Mouse (Mus musculus) Patski (cell line): ENCODE measurements at regions not wholly inside any gene's neighbourhood (a gene's known extent, or its start where the extent isn't known, plus 50 kb on each side); places are given as distances from the start of the nearest gene placed in this dataset.

Experiments
- ATAC-seq: fragments of 100-300 bp; one replicate; pipeline ENCODE4 v1.8.0; 2021
- CTCF ChIA-PET: fragments of 350-600 bp; sonication (Branson Sonifier 250); formaldehyde crosslinking; loops from one replicate; lab custom pipeline; 2022; ENCODE audit warnings: inconsistent platforms; lab: Charles Lee
- POLR2A ChIA-PET: fragments of 350-600 bp; sonication (Branson Sonifier 250); formaldehyde crosslinking; loops from one replicate; lab custom pipeline; 2022; ENCODE audit warnings: antibody characterized with exemption, inconsistent platforms; lab: Charles Lee
- DNase-seq: peaks from one replicate; pipeline ENCODE4 v3.0.0-alpha.2; 2011; ENCODE audit warnings: low read depth, low spot score
- H3K27me3 ChIP-seq: fragments of 371-371 bp; one replicate; pipeline ENCODE4 v1.5.1; 2021
- CTCF ChIP-seq: fragments of 100-300 bp; IDR thresholded peaks from one replicate; pipeline ENCODE4 v1.5.1; 2021
- in situ Hi-C: fragments of 300-500 bp; cut with MboI; formaldehyde crosslinking; loops from 3 replicates; pipeline ENCODE4 v1.11.1; 2018; ENCODE audit warnings: low pct_unique_long_range_greater_than_20kb, mixed read lengths

DNA sequence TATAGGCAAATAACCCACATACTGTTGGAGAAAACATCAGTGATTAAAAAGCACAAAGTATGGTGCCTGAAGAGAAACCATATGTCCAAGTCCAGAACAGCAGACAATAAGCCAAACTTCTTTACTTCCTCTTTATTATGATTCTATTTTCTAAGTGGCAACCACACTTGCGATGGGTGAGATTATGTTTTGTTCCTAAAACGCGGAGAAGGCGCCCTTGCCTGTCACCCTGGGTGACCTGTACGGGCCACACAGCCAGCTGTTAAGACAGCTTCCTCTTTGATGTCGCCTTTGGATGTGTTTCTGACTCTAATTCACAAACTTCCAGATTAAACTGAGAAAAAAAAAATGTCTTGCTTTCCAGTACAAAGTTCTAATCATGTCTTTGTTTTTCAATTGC lies 83.9 kb upstream of the Sgip1 start:
- H3K27me3 ChIP-seq: no peaks in the 10 kb centered on the region
- no peak for ATAC-seq
- TF ChIP-seq CTCF: no peak
- DNase-seq: no peak
- in situ Hi-C loops: loop anchor here (5.0 kb wide), 1 partner anchor 435 kb away; no protein-coding TSS in a partner anchor
- CTCF ChIA-PET: interaction anchor here (0.9 kb wide), 1 partner anchor 167 kb away, joined by 3 read pairs; no protein-coding TSS in a partner anchor
- POLR2A ChIA-PET: interaction anchor here (0.9 kb wide), 1 partner anchor 165 kb away, joined by 3 read pairs; no protein-coding TSS in a partner anchor

GRCm38 (mm10) chr4:102658578-102658977 lies 82.5 kb upstream of the Sgip1 start:
- in situ Hi-C loops: loop anchor here (5.0 kb wide), 1 partner anchor 436 kb away; no protein-coding TSS in a partner anchor
- POLR2A ChIA-PET: no interaction called here

DNA sequence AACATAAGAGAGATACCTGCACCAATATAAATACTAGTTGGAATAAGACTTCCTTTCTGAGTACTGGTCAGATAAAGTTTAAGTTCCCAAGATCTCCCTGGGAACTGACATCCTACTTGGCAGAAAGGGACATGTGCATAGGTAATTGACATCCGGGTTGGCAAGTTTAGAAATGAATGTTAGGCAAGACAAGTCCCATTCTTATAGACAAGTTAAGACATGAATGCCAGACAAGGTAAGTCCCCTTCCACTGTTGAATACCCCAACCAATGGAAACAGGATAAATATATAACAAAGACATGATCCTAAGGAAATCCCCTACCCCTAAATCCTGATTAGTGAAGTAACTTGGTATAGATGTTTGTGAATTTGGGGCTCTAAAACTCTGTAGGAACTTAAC lies 77.5 kb upstream of the Sgip1 start:
- ChIA-PET CTCF (no interaction called here), POLR2A (no interaction called here)
- in situ Hi-C loops: no loop called here
- DNase-seq: no peak
- TF ChIP-seq CTCF: no peak
- no peak for ATAC-seq
- H3K27me3 ChIP-seq: no peaks in the 10 kb centered on the region

More at GRCm38 (mm10) chr4:102658578-102658977, 82.5 kb upstream of the Sgip1 start:
- TF ChIP-seq CTCF: no peak
- H3K27me3 ChIP-seq: no peaks in the 10 kb centered on the region
- DNase-seq: no peak
- ATAC-seq: no peak
- CTCF ChIA-PET: interaction anchor here (1.1 kb wide), 1 partner anchor 165 kb away, joined by 3 read pairs; no protein-coding TSS in a partner anchor

DNA sequence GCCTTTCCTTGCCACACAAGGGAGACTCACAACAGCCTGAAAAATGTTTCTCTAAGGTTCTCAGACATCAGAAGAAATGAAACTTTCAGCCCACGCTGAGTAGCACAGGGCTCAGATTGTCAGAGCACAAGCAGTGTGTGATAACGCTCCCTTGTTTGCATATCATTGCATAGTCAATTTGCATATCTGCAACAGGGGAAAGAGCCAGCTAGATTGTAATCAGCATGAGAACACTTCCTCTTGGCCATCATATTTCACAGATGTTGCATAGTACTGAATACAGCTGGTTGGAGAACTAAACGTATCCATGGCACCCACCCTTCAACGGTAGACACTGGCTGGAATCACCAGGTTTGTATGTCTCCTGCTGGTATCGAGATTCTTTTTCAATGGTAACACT lies 58.9 kb upstream of the Sgip1 start:
- no peak for ATAC-seq
- TF ChIP-seq CTCF: no peak
- DNase-seq: no peak
- H3K27me3 ChIP-seq: peaks cover 3% of the 10 kb centered on the region
- CTCF ChIA-PET: no interaction called here
- in situ Hi-C loops: no loop called here
- POLR2A ChIA-PET: no interaction called here

DNA sequence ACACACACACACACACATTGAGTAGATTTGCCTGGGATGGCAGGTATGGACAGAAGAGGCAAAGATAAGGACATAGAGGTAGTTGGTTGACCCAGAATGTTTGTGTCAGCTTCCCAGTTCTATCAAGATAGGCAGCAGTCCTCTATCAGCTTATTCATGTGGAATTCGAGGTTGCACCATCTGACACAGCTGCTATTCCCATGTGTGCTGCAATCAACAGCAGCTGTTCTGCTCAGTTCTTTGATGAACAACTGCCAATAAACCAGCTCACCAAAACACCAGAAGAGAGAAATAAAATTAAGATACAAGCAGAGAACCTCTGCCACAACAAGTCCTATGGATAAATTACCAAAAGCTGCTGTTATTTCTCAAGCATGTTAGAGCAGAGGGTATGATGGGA lies 56.1 kb upstream of the Sgip1 start:
- POLR2A ChIA-PET: no interaction called here
- H3K27me3 ChIP-seq: no peaks in the 10 kb centered on the region
- in situ Hi-C loops: no loop called here
- CTCF ChIA-PET: interaction anchor here (1.5 kb wide), 1 partner anchor 10 kb away, joined by 3 read pairs; no protein-coding TSS in a partner anchor
- TF ChIP-seq CTCF: no peak
- DNase-seq (no peak), ATAC-seq (no peak)

DNA sequence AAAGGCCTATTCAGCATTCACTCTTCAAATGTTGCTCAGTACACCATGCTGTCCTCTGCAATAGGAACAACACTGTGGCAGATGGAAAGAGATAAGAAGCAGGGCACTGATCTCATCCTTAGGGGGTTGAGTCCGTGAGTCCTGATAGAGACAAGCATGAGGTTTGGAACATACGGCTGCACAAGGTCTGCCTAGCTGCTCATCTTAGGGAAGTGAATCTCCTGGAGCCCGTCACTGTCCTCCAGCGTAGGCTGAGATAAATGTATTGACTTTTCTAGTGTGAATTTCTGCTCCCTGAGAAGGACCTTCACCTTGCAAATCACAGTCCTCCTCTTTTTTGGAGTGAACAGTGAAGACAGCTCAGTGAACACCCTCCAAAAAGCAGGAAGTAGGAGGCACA lies 52.7 kb upstream of the Sgip1 start:
- ChIA-PET POLR2A (no interaction called here), CTCF (no interaction called here)
- no peaks in the 10 kb centered on the region for H3K27me3 ChIP-seq
- no peak for TF ChIP-seq CTCF
- no peak for ATAC-seq
- DNase-seq: no peak
- in situ Hi-C loops: no loop called here
